Mouse (Mus musculus) megakaryocyte, embryonic 14.5 days (primary cell): ENCODE measurements around the gene Tmem131l. TPM values are rescaled to one million over a fixed set of nuclear protein-coding genes. Genes with fewer than 3 reads are reported as not detected.

ENCODE experiments used
- H3K27me3 ChIP-seq: replicated peaks from 2 replicates; pipeline ENCODE3; 2012; ENCODE audit warnings: inconsistent platforms
- H3K36me3 ChIP-seq: replicated peaks from 2 replicates; pipeline ENCODE3; 2012; ENCODE audit warnings: low read length, inconsistent platforms, mixed read lengths
- H3K4me1 ChIP-seq: 2 replicates; pipeline ENCODE4 v1.6.1; 2012; ENCODE audit warnings: inconsistent platforms
- H3K4me3 ChIP-seq: replicated peaks from 2 replicates; pipeline ENCODE3; 2012; ENCODE audit warnings: moderate library complexity, mild to moderate bottlenecking, inconsistent platforms
- H3K9me3 ChIP-seq: 2 replicates; pipeline ENCODE4 v1.6.1; 2012; ENCODE audit warnings: inconsistent platforms
- FLI1 ChIP-seq: IDR thresholded peaks from 2 replicates; pipeline ENCODE4 v1.6.1; 2012; ENCODE audit warnings: low read length, inconsistent platforms, mixed read lengths
- GATA1 ChIP-seq: IDR thresholded peaks from 3 replicates; pipeline ENCODE4 v1.6.1; 2012; ENCODE audit warnings: mixed read lengths, low read length, inconsistent platforms, borderline replicate concordance
- polyA plus RNA-seq: library from polyadenylated mRNA; stranded (reverse); fragments of >175 nt; gene quantifications from 2 replicates; pipeline ENCODE4 v1.2.3, GENCODE M21; 2012; ENCODE audit warnings: low replicate concordance; ENCODE audit not compliant: insufficient read depth

Gene Tmem131l
- polyA plus RNA-seq, 1 experiment: 75.9 TPM

DNA sequence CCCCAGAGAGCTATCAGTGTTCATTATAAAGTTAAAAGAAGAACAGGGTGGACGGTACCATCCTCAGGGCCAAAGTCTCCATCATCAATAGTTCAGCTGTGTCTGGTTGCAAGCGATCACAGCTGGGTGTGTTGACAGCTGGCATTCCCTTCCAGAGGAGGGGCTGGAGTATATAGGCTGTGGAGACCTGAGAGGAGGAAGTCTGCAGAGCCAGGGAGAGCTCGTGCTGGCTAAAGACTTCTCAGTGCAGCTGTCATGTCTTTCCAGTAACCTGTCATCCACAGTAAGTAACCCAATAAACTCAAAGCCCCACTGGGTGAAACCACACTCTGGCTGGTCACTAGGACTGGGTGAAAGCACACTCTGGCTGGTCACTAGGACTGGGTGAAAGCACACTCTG is 77.4 kb downstream of the Tmem131l start:
- peaks cover 35% of the 10 kb centered on the region for H3K4me1 ChIP-seq
- TF ChIP-seq GATA1: no peak
- TF ChIP-seq FLI1: no peak
- H3K36me3 ChIP-seq: peaks cover 94% of the 10 kb centered on the region
- no peaks in the 10 kb centered on the region for H3K9me3 ChIP-seq
- H3K27me3 ChIP-seq: no peaks in the 10 kb centered on the region
- no peak overlapping the region for H3K4me3 ChIP-seq

DNA sequence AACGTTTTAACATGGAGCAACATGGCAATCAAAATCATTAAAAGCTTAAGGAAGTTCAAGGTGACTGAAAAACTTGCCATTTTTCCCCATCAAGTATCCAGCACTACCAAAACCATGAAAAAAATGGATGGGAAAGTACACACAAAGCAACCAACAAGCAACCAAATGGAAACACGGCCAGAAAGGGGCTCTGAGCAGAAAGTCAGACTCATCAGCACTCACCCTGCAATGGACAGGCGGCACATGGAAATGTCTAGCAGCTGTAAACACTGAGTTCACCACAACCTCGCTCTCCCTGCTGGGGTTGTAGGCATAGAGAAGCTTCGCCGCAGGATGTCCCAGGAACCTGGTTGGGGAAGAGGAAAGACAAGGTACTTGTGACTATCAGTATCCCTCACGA is 77.9 kb downstream of the Tmem131l start:
- H3K4me3 ChIP-seq: no peak overlapping the region
- peaks cover 94% of the 10 kb centered on the region for H3K36me3 ChIP-seq
- TF ChIP-seq GATA1 (no peak), FLI1 (no peak)
- no peaks in the 10 kb centered on the region for H3K27me3 ChIP-seq
- peaks cover 35% of the 10 kb centered on the region for H3K4me1 ChIP-seq
- H3K9me3 ChIP-seq: no peaks in the 10 kb centered on the region

DNA sequence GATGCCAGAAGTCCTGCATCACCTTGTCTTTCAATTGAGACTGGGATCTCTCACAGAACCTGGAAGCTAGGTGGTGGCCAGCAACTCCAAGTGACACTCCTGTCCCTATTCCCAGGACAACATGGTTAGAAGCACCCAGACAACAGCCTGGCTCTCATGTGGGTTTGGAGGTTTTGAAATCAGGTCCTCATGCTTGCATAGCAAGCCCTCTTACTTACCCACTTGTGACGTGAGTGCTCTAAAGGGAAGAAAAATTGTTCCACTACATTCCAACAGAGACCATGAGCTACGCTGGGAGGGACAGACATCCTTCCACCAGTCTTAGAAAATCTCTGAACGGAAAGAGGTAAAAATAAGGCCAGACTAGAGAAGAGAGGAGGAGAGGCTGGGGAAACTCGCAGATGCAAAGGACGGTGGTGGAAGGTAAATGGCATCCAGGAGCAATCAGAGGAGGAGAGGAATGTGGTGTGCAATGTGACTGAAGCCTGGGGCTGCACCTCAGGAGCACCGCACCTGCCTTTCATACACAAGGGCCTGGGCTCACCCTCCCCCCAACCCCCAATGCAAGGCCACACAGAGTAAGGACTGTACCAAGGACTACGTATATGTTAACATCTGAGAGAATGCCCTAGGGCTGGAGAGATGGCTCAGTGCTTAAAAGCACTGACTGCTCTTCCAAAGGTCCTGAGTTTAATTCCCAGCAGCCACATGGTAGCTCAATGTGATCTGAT is 80.9 kb downstream of the Tmem131l start:
- H3K9me3 ChIP-seq: no peaks in the 10 kb centered on the region
- no peak overlapping the region for H3K4me3 ChIP-seq
- H3K4me1 ChIP-seq: peaks cover 26% of the 10 kb centered on the region
- H3K27me3 ChIP-seq: no peaks in the 10 kb centered on the region
- TF ChIP-seq GATA1: no peak
- TF ChIP-seq FLI1: no peak
- peaks cover 98% of the 10 kb centered on the region for H3K36me3 ChIP-seq

GRCm38 (mm10) chr3:83953879-83954278 is 86.1 kb downstream of the Tmem131l start:
- peak overlapping the region; percentile 19 for H3K4me3 ChIP-seq
- TF ChIP-seq FLI1 (no peak), GATA1 (no peak)
- H3K27me3 ChIP-seq: no peaks in the 10 kb centered on the region
- peaks cover 28% of the 10 kb centered on the region for H3K4me1 ChIP-seq
- H3K36me3 ChIP-seq: peaks cover 95% of the 10 kb centered on the region
- no peaks in the 10 kb centered on the region for H3K9me3 ChIP-seq

DNA sequence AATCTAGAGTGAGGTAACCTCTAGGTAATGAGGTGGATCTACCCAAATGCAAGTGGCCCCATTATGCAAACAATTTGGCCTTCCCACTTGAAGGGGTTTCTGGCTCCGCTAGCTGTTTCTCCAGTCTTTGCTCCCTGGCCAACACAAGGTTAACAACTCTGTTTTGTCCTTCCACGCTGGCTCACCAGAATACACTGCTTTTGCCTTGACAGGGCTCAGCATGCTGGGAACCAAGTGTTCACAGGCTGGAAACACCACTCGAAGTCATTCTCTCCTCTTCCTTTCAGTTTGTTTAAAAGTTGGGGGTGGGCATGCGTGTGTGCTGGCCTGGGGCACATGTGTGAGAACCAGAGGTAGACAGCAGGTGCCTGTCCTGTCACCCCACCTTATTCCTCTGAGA is 91.2 kb downstream of the Tmem131l start:
- Histone ChIP-seq H3K36me3 (peaks cover 84% of the 10 kb centered on the region), H3K4me3 (peak overlapping the region; percentile 50), H3K27me3 (no peaks in the 10 kb centered on the region), H3K9me3 (no peaks in the 10 kb centered on the region), H3K4me1 (peaks cover 46% of the 10 kb centered on the region)
- TF ChIP-seq FLI1: no peak
- TF ChIP-seq GATA1: no peak

- H3K36me3 ChIP-seq: peaks cover 83% of the 10 kb centered on the region
These were observed 92.3 kb downstream of the Tmem131l start for GRCm38 (mm10) chr3:83947476-83948245.

DNA sequence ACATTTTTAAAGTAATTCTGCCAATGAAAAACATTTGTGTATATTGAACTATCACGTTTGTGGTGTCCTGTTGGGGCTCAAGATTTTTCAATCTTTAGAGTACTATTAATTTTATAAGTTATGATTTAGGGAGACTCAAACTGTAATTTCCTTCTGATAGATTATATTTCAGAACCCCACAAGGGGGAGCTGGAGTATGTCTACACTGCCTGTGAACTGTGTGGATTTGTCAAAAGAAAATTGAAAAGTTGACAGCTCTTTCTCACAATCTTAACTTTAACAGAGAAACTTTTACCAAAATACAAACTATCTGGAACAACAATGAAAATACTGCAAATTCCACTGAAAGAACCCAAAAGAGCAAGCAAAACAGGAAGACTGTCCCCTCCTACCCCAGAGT is 93.1 kb downstream of the Tmem131l start:
- Histone ChIP-seq H3K9me3 (no peaks in the 10 kb centered on the region), H3K27me3 (no peaks in the 10 kb centered on the region), H3K36me3 (peaks cover 85% of the 10 kb centered on the region), H3K4me1 (peaks cover 50% of the 10 kb centered on the region), H3K4me3 (no peak overlapping the region)
- TF ChIP-seq FLI1 (no peak), GATA1 (no peak)

More at GRCm38 (mm10) chr3:83947476-83948245, 92.3 kb downstream of the Tmem131l start:
- TF ChIP-seq GATA1 (no peak), FLI1 (no peak)
- H3K4me1 ChIP-seq: peaks cover 45% of the 10 kb centered on the region
- H3K27me3 ChIP-seq: no peaks in the 10 kb centered on the region
- no peaks in the 10 kb centered on the region for H3K9me3 ChIP-seq
- H3K4me3 ChIP-seq: peak overlapping the region; percentile 15

DNA sequence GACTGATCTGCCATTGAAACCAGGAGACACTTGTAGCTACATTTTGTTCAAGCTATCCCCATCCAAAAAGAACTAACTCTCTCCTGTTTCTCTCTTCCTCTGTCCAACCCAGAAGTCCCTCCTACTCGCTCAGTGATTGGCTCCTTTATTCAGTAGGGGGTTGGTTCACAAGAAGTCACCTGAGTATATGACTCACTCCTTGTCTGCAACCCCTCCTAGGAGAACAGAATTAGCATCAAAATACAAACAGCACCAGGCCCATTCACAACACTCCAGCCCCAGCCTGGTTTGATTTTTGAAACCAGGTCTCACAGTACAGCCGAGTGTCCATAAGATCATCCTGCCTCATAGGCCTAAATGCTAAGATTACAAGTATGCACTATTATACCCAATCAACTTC is 96.3 kb downstream of the Tmem131l start:
- no peak for TF ChIP-seq GATA1
- TF ChIP-seq FLI1: no peak
- Histone ChIP-seq H3K4me1 (peaks cover 35% of the 10 kb centered on the region), H3K36me3 (peaks cover 85% of the 10 kb centered on the region), H3K27me3 (no peaks in the 10 kb centered on the region), H3K4me3 (no peak overlapping the region), H3K9me3 (no peaks in the 10 kb centered on the region)

DNA sequence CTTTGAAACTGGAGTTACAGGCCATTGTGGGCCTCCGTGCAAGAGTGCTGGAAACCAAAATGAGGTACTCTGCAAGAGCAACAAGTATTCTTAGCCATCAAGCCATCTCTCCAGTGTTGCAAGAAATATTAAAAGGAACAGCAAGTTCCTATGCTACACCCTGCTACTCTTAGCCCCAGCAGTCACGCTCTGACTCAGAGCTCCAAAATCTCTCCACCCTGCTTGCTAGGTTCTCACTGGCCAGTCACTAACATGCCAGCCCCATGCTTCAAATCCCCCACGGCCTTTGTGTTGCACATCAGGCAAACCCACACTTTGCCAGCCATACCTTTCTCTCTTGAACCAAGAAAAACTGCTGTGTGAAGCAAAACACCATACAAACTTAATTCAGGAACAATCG is 96.8 kb downstream of the Tmem131l start:
- peaks cover 85% of the 10 kb centered on the region for H3K36me3 ChIP-seq
- TF ChIP-seq FLI1: no peak
- TF ChIP-seq GATA1: no peak
- no peaks in the 10 kb centered on the region for H3K27me3 ChIP-seq
- no peak overlapping the region for H3K4me3 ChIP-seq
- H3K4me1 ChIP-seq: peaks cover 30% of the 10 kb centered on the region
- no peaks in the 10 kb centered on the region for H3K9me3 ChIP-seq

DNA sequence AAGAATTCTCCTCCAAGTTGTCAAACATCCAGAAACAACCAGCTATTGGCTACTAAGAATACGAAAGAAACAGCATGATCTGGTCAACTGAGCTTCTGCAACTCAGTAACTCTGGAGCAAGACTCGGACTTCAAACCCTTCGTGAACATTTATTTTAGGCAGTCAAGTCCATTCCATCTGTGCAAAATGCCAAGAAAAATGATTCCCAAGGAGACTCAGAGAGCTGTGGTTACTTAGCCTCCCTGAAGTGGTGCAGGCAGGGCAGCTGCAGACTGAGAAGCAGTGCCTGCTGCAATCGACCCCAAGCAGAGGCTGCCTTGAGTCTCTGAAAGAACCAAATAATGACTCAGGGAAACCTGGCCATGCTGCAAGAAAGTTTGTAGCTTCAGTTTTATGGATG is 98.1 kb downstream of the Tmem131l start:
- Histone ChIP-seq H3K4me3 (no peak overlapping the region), H3K9me3 (no peaks in the 10 kb centered on the region), H3K27me3 (no peaks in the 10 kb centered on the region), H3K36me3 (peaks cover 88% of the 10 kb centered on the region), H3K4me1 (peaks cover 17% of the 10 kb centered on the region; the same call in 1 of the 2 replicates)
- TF ChIP-seq FLI1 (no peak), GATA1 (no peak)
